Mouse (Mus musculus): ENCODE data around the gene Dnajc14. TPM values are rescaled to one million over a fixed set of nuclear protein-coding genes. Genes with fewer than 3 reads are reported as not detected.

Dnajc14 gene
- 22.4 and 24.1 TPM in 2 replicates for polyA plus RNA-seq (2012; rRNA removed)

- no peak for TF ChIP-seq CTCF (IDR thresholded peaks at IDR 0.05; ENCODE audit: borderline replicate concordance, insufficient read depth, low read depth, low read length)
- TF ChIP-seq POLR2A (IDR thresholded peaks at IDR 0.05; ENCODE audit: borderline replicate concordance, insufficient read depth, low read length), result peak; percentile 39; the same call in 1 of the 2 replicates
- H3K27me3 ChIP-seq (ENCODE audit: control insufficient read depth, insufficient read depth, low read length), result no peaks in the 10 kb centered on the region
- under 1% methylated on average over 14 of the region's 14 CpGs for WGBS
- peaks cover 13% of the 10 kb centered on the region for H3K4me1 ChIP-seq (ENCODE audit: control insufficient read depth, insufficient read depth, low read length)
- H3K27ac ChIP-seq (ENCODE audit: insufficient read depth, low read length), result peak within 1 kb of the TSS; percentile 93
- H3K4me3 ChIP-seq (replicated peaks; ENCODE audit: insufficient read depth, low read depth, low read length), result peak within 1 kb of the TSS; percentile 91
- DNase-seq, result peak; percentile 77
Measured at GRCm38 (mm10) chr10:128803771-128804270, at the start of gene Dnajc14. Gene Dnajc14, plus strand, starts transcription at chr10:128804062.

GRCm38 (mm10) chr10:128772895-128773294 is 31.0 kb upstream of the Dnajc14 start:
- no peak overlapping the region for H3K4me3 ChIP-seq (replicated peaks; ENCODE audit: insufficient read depth, low read depth, low read length)
- H3K27ac ChIP-seq (ENCODE audit: insufficient read depth, low read length), result no peak overlapping the region
- WGBS, result 74% methylated on average over 2 of the region's 2 CpGs
- no peaks in the 10 kb centered on the region for H3K27me3 ChIP-seq (ENCODE audit: control insufficient read depth, insufficient read depth, low read length)
- TF ChIP-seq CTCF (IDR thresholded peaks at IDR 0.05; ENCODE audit: borderline replicate concordance, insufficient read depth, low read depth, low read length) (no peak), POLR2A (IDR thresholded peaks at IDR 0.05; ENCODE audit: borderline replicate concordance, insufficient read depth, low read length) (no peak)
- no peaks in the 10 kb centered on the region for H3K4me1 ChIP-seq (ENCODE audit: control insufficient read depth, insufficient read depth, low read length)
- DNase-seq, result no peak

GRCm38 (mm10) chr10:128773685-128774084 is 30.2 kb upstream of the Dnajc14 start:
- TF ChIP-seq POLR2A (IDR thresholded peaks at IDR 0.05; ENCODE audit: borderline replicate concordance, insufficient read depth, low read length) (no peak), CTCF (IDR thresholded peaks at IDR 0.05; ENCODE audit: borderline replicate concordance, insufficient read depth, low read depth, low read length) (no peak)
- H3K27ac ChIP-seq (ENCODE audit: insufficient read depth, low read length), result no peak overlapping the region
- no peak for DNase-seq
- 28% methylated on average over 5 of the region's 5 CpGs for WGBS
- H3K4me3 ChIP-seq (replicated peaks; ENCODE audit: insufficient read depth, low read depth, low read length), result no peak overlapping the region
- no peaks in the 10 kb centered on the region for H3K4me1 ChIP-seq (ENCODE audit: control insufficient read depth, insufficient read depth, low read length)
- H3K27me3 ChIP-seq (ENCODE audit: control insufficient read depth, insufficient read depth, low read length), result no peaks in the 10 kb centered on the region

GRCm38 (mm10) chr10:128778441-128778840 is 25.4 kb upstream of the Dnajc14 start:
- 92% methylated on average over 2 of the region's 2 CpGs for WGBS
- Histone ChIP-seq H3K4me3 (replicated peaks; ENCODE audit: insufficient read depth, low read depth, low read length) (no peak overlapping the region), H3K4me1 (ENCODE audit: control insufficient read depth, insufficient read depth, low read length) (no peaks in the 10 kb centered on the region), H3K27me3 (ENCODE audit: control insufficient read depth, insufficient read depth, low read length) (no peaks in the 10 kb centered on the region), H3K27ac (ENCODE audit: insufficient read depth, low read length) (no peak overlapping the region)
- TF ChIP-seq POLR2A (IDR thresholded peaks at IDR 0.05; ENCODE audit: borderline replicate concordance, insufficient read depth, low read length) (no peak), CTCF (IDR thresholded peaks at IDR 0.05; ENCODE audit: borderline replicate concordance, insufficient read depth, low read depth, low read length) (no peak)
- no peak for DNase-seq

- Histone ChIP-seq H3K27ac (ENCODE audit: insufficient read depth, low read length) (no peak overlapping the region), H3K4me1 (ENCODE audit: control insufficient read depth, insufficient read depth, low read length) (no peaks in the 10 kb centered on the region)
Measured at GRCm38 (mm10) chr10:128779011-128779795, 24.7 kb upstream of the Dnajc14 start.

GRCm38 (mm10) chr10:128780200-128780599 is 23.7 kb upstream of the Dnajc14 start:
- TF ChIP-seq CTCF (IDR thresholded peaks at IDR 0.05; ENCODE audit: borderline replicate concordance, insufficient read depth, low read depth, low read length) (no peak), POLR2A (IDR thresholded peaks at IDR 0.05; ENCODE audit: borderline replicate concordance, insufficient read depth, low read length) (no peak)
- no peaks in the 10 kb centered on the region for H3K27me3 ChIP-seq (ENCODE audit: control insufficient read depth, insufficient read depth, low read length)
- no peak overlapping the region for H3K4me3 ChIP-seq (replicated peaks; ENCODE audit: insufficient read depth, low read depth, low read length)
- no peak for DNase-seq
- WGBS, result 94% methylated on average over 1 of the region's 1 CpGs
- no peaks in the 10 kb centered on the region for H3K4me1 ChIP-seq (ENCODE audit: control insufficient read depth, insufficient read depth, low read length)
- no peak overlapping the region for H3K27ac ChIP-seq (ENCODE audit: insufficient read depth, low read length)

More at GRCm38 (mm10) chr10:128779011-128779795, 24.7 kb upstream of the Dnajc14 start:
- H3K4me3 ChIP-seq (replicated peaks; ENCODE audit: insufficient read depth, low read depth, low read length), result no peak overlapping the region
- no peaks in the 10 kb centered on the region for H3K27me3 ChIP-seq (ENCODE audit: control insufficient read depth, insufficient read depth, low read length)
- TF ChIP-seq POLR2A (IDR thresholded peaks at IDR 0.05; ENCODE audit: borderline replicate concordance, insufficient read depth, low read length) (no peak), CTCF (IDR thresholded peaks at IDR 0.05; ENCODE audit: borderline replicate concordance, insufficient read depth, low read depth, low read length) (no peak)
- DNase-seq, result no peak
- WGBS, result 12% methylated on average over 8 of the region's 8 CpGs

GRCm38 (mm10) chr10:128790398-128791124 is 13.3 kb upstream of the Dnajc14 start, which contains the start of gene Mmp19:
Gene Mmp19, plus strand, starts transcription at chr10:128790910.
- WGBS, result 58% methylated on average over 7 of the region's 7 CpGs
- TF ChIP-seq POLR2A (IDR thresholded peaks at IDR 0.05; ENCODE audit: borderline replicate concordance, insufficient read depth, low read length) (no peak), CTCF (IDR thresholded peaks at IDR 0.05; ENCODE audit: borderline replicate concordance, insufficient read depth, low read depth, low read length) (no peak)

More at GRCm38 (mm10) chr10:128790398-128791124, 13.3 kb upstream of the Dnajc14 start, which contains the start of gene Mmp19:
- no peak within 1 kb of the TSS for H3K27ac ChIP-seq (ENCODE audit: insufficient read depth, low read length)
- no peaks in the 10 kb centered on the region for H3K27me3 ChIP-seq (ENCODE audit: control insufficient read depth, insufficient read depth, low read length)
- H3K4me1 ChIP-seq (ENCODE audit: control insufficient read depth, insufficient read depth, low read length), result no peaks in the 10 kb centered on the region; the same call in 1 of the 2 replicates
- H3K4me3 ChIP-seq (replicated peaks; ENCODE audit: insufficient read depth, low read depth, low read length), result no peak within 1 kb of the TSS
- no peak for DNase-seq

Measured in cerebellum, adult 2 months (tissue).